Mouse (Mus musculus) cerebellum, adult 2 months (tissue): Measurements from ENCODE around the gene Tmem211. TPM values are rescaled to one million over a fixed set of nuclear protein-coding genes. Genes with fewer than 3 reads are reported as not detected.

Source experiments
- DNase-seq, 2 experiments: peaks; one replicate each; pipeline ENCODE4 v3.0.0; 2021
- H3K27ac ChIP-seq: fragments of 200-500 bp; 2 replicates; pipeline ENCODE4 v1.5.1; 2012; ENCODE audit warnings: low read length, control low read depth, inconsistent platforms; ENCODE audit not compliant: insufficient read depth
- H3K27me3 ChIP-seq: fragments of 200-500 bp; 2 replicates; pipeline ENCODE4 v1.6.1; 2012; ENCODE audit warnings: inconsistent platforms, mild to moderate bottlenecking, low read length, moderate library complexity; ENCODE audit not compliant: control insufficient read depth, insufficient read depth
- H3K4me1 ChIP-seq: fragments of 200-500 bp; 2 replicates; pipeline ENCODE4 v1.6.1; 2011; ENCODE audit warnings: low read length; ENCODE audit not compliant: control insufficient read depth, insufficient read depth
- H3K4me3 ChIP-seq: fragments of 200-500 bp; replicated peaks from 2 replicates; pipeline ENCODE3; 2011; ENCODE audit warnings: mild to moderate bottlenecking, low read depth, low read length, control low read depth; ENCODE audit not compliant: insufficient read depth
- CTCF ChIP-seq: fragments of 200-500 bp; IDR thresholded peaks from 2 replicates; pipeline ENCODE4 v1.5.1; 2011; ENCODE audit warnings: low read depth, mild to moderate bottlenecking, control low read depth, low read length, moderate library complexity, borderline replicate concordance; ENCODE audit not compliant: insufficient read depth
- POLR2A ChIP-seq: fragments of 200-500 bp; IDR thresholded peaks from 2 replicates; pipeline ENCODE4 v1.6.1; 2011; ENCODE audit warnings: low read length, control low read depth, borderline replicate concordance; ENCODE audit not compliant: insufficient read depth
- WGBS: fragments of 180-500 bp; shearing (Covaris S2); methylation state at CpG from one replicate; pipeline ENCODE4 v1.1.7; 2018; 5-methylcytosine and 5-hydroxymethylcytosine counted together
- polyA plus RNA-seq: library from polyadenylated mRNA; depleted of rRNA; stranded (reverse); fragments of >200 nt; gene quantifications from 2 replicates; pipeline ENCODE4 v1.2.3, GENCODE M21; 2012

Gene Tmem211
- polyA plus RNA-seq, 1 experiment, result 0.18 TPM

GRCm38 (mm10) chr5:113195451-113195850 lies 31.3 kb upstream of the Tmem211 start:
- Histone ChIP-seq H3K27ac (no peak overlapping the region), H3K4me3 (no peak overlapping the region), H3K27me3 (no peaks in the 10 kb centered on the region), H3K4me1 (peaks cover 14% of the 10 kb centered on the region)
- no peak for DNase-seq
- WGBS, result 45% methylated on average over 12 of the region's 12 CpGs
- TF ChIP-seq POLR2A, result no peak
- no peak for TF ChIP-seq CTCF

DNA sequence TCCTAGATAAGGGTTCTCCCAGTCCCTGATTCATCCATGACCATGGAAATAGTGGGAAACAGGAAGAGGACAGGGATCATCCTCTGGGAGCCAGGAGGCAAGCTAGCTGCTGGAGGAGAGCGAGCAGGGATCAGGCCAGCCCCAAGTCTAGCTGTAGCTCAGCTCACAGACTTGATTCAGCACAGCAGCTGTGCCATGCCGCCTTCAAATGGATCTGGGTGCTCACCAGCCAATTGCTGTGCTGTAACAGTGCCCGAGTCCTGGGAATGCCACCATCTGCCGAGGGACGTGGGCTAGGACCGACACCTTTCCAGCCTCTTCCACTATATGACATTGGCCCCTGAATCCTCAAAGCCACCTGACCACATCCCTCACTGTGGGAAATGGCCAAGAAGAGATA lies 30.8 kb upstream of the Tmem211 start:
- TF ChIP-seq POLR2A (no peak), CTCF (no peak)
- 22% methylated on average over 6 of the region's 6 CpGs for WGBS
- no peak for DNase-seq
- no peak overlapping the region for H3K27ac ChIP-seq
- no peak overlapping the region for H3K4me3 ChIP-seq
- no peaks in the 10 kb centered on the region for H3K27me3 ChIP-seq
- H3K4me1 ChIP-seq, result peaks cover 14% of the 10 kb centered on the region

GRCm38 (mm10) chr5:113196916-113197794 lies 29.6 kb upstream of the Tmem211 start:
- H3K4me3 ChIP-seq, result no peak overlapping the region
- 87% methylated on average over 9 of the region's 9 CpGs for WGBS
- TF ChIP-seq CTCF (no peak), POLR2A (no peak)
- no peak for DNase-seq
- no peaks in the 10 kb centered on the region for H3K27me3 ChIP-seq
- no peak overlapping the region for H3K27ac ChIP-seq
- peaks cover 14% of the 10 kb centered on the region for H3K4me1 ChIP-seq

- 40% methylated on average over 8 of the region's 8 CpGs for WGBS
- H3K4me3 ChIP-seq, result no peak overlapping the region
- H3K27me3 ChIP-seq, result no peaks in the 10 kb centered on the region
- H3K27ac ChIP-seq, result no peak overlapping the region
- H3K4me1 ChIP-seq, result peaks cover 14% of the 10 kb centered on the region
- TF ChIP-seq CTCF (no peak), POLR2A (no peak)
- no peak for DNase-seq
These were observed 27.5 kb upstream of the Tmem211 start for GRCm38 (mm10) chr5:113199126-113199771.

- H3K4me3 ChIP-seq, result no peak overlapping the region
- H3K27ac ChIP-seq, result no peak overlapping the region
- peaks cover 14% of the 10 kb centered on the region for H3K4me1 ChIP-seq
- 88% methylated on average over 10 of the region's 10 CpGs for WGBS
- no peaks in the 10 kb centered on the region for H3K27me3 ChIP-seq
- TF ChIP-seq POLR2A (no peak), CTCF (no peak)
- no peak for DNase-seq
These were observed 27.0 kb upstream of the Tmem211 start for GRCm38 (mm10) chr5:113199772-113200134.

GRCm38 (mm10) chr5:113204193-113204592 lies 22.5 kb upstream of the Tmem211 start:
- WGBS, result 91% methylated on average over 9 of the region's 9 CpGs
- Histone ChIP-seq H3K27ac (no peak overlapping the region), H3K4me1 (peaks cover 7% of the 10 kb centered on the region), H3K4me3 (no peak overlapping the region), H3K27me3 (no peaks in the 10 kb centered on the region)
- TF ChIP-seq POLR2A (no peak), CTCF (no peak)
- DNase-seq, result no peak

- no peak overlapping the region for H3K27ac ChIP-seq
- 66% methylated on average over 9 of the region's 9 CpGs for WGBS
- peaks cover 8% of the 10 kb centered on the region for H3K4me1 ChIP-seq
- H3K27me3 ChIP-seq, result no peaks in the 10 kb centered on the region
- no peak for DNase-seq
- no peak overlapping the region for H3K4me3 ChIP-seq
- TF ChIP-seq POLR2A, result no peak
- TF ChIP-seq CTCF, result no peak
These were observed 19.9 kb upstream of the Tmem211 start for GRCm38 (mm10) chr5:113206670-113207352.

DNA sequence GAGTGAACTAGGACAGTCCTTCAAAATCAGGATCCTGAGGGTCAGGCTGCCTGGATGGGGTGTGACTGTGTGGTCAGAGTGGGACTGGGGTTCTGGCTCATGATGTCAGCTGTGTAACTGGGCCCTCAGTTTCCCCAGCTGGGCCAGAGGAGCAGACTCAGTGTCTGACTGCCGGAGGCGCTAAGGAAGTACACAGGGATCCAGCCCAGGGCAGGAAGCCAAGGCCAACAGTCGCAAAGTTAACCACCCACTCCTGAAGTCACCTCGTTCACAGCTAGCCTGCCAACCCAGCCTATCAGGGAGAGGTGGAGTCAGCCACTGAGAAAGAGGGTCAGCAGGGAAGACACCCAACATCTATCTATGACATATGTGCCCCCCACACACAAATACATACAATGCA lies 18.7 kb upstream of the Tmem211 start:
- DNase-seq, result no peak
- H3K27me3 ChIP-seq, result no peaks in the 10 kb centered on the region
- H3K27ac ChIP-seq, result no peak overlapping the region
- whole genome bisulfite sequencing, result 66% methylated on average over 4 of the region's 4 CpGs
- TF ChIP-seq CTCF (no peak), POLR2A (no peak)
- no peak overlapping the region for H3K4me3 ChIP-seq
- peaks cover 8% of the 10 kb centered on the region for H3K4me1 ChIP-seq
